Mouse (Mus musculus) midbrain, postnatal 0 days (tissue): ENCODE results near the gene Lef1. TPM values are rescaled to one million over a fixed set of nuclear protein-coding genes. Genes with fewer than 3 reads are reported as not detected.
A peak's percentile ranks its signal among the peaks of the same experiment; 100 is the strongest.

Source experiments
- ATAC-seq: fragments of 200-750 bp; cut with Nextera tagmentation; 2 replicates; pipeline ENCODE4 v1.8.0; 2017; ENCODE audit warnings: moderate number of reproducible peaks, mild to moderate bottlenecking, moderate TSS enrichment, moderate library complexity; ENCODE audit not compliant: low FRiP score
- DNase-seq: peaks from one replicate; pipeline ENCODE4 v3.0.0-alpha.2; 2015; ENCODE audit warnings: low spot score
- H3K27ac ChIP-seq: fragments of 300-500 bp; sonication (generic); 2 replicates; pipeline ENCODE4 v1.5.1; 2014; ENCODE audit warnings: low read depth, mild to moderate bottlenecking, low read length, mixed read lengths
- H3K27me3 ChIP-seq: fragments of 300-500 bp; sonication (generic); 2 replicates; pipeline ENCODE4 v1.6.1; 2014; ENCODE audit warnings: low read length, control low read depth, mixed read lengths; ENCODE audit not compliant: insufficient read depth
- H3K36me3 ChIP-seq: fragments of 300-500 bp; sonication (generic); 2 replicates; pipeline ENCODE4 v1.6.1; 2014; ENCODE audit warnings: low read length, control low read depth, mixed read lengths; ENCODE audit not compliant: insufficient read depth
- H3K4me1 ChIP-seq: fragments of 300-500 bp; sonication (generic); 2 replicates; pipeline ENCODE4 v1.6.1; 2014; ENCODE audit warnings: mild to moderate bottlenecking, control low read depth, antibody characterized with exemption, low read length, mixed read lengths; ENCODE audit not compliant: insufficient read depth
- H3K4me2 ChIP-seq: fragments of 300-500 bp; sonication (generic); 2 replicates; pipeline ENCODE4 v1.6.1; 2014; ENCODE audit warnings: low read depth, mild to moderate bottlenecking, low read length, mixed read lengths; ENCODE audit not compliant: poor library complexity, severe bottlenecking
- H3K4me3 ChIP-seq: fragments of 300-500 bp; sonication (generic); 2 replicates; pipeline ENCODE4 v1.5.1; 2014; ENCODE audit warnings: low read depth, mild to moderate bottlenecking, low read length, moderate library complexity
- H3K9ac ChIP-seq: fragments of 300-500 bp; sonication (generic); replicated peaks from 2 replicates; pipeline ENCODE4 v1.6.1; 2014; ENCODE audit warnings: mild to moderate bottlenecking, low read length, moderate library complexity, mixed read lengths; ENCODE audit not compliant: poor library complexity, severe bottlenecking
- H3K9me3 ChIP-seq: fragments of 300-500 bp; sonication (generic); 2 replicates; pipeline ENCODE4 v1.6.1; 2016; ENCODE audit warnings: low read length, control low read depth
- CTCF ChIP-seq: IDR thresholded peaks from 2 replicates; pipeline ENCODE4 v1.5.1; 2016; ENCODE audit warnings: antibody characterized with exemption, mild to moderate bottlenecking
- WGBS: fragments of 180-500 bp; shearing (Covaris S2); extraction: QIAGEN DNeasy Blood & Tissue Kit; methylation state at CpG from one replicate; pipeline ENCODE4 v1.1.7; 2014; 5-methylcytosine and 5-hydroxymethylcytosine counted together
- polyA plus RNA-seq: library from polyadenylated mRNA; unstranded; fragments of >200 nt; fragmentation: Nextera tagmentation; extraction: Ambion mirVana; gene quantifications from 2 replicates; pipeline ENCODE4 v1.2.1, GENCODE M21; 2015
- total RNA-seq: library from RNA; depleted of rRNA; stranded (reverse); fragments of >200 nt; gene quantifications from 2 replicates; pipeline ENCODE4 v1.2.3, GENCODE M21; 2014

Gene Lef1
- total and polyA plus RNA-seq, 2 experiments from 2014 or later: 42.0 to 50.4 TPM

DNA sequence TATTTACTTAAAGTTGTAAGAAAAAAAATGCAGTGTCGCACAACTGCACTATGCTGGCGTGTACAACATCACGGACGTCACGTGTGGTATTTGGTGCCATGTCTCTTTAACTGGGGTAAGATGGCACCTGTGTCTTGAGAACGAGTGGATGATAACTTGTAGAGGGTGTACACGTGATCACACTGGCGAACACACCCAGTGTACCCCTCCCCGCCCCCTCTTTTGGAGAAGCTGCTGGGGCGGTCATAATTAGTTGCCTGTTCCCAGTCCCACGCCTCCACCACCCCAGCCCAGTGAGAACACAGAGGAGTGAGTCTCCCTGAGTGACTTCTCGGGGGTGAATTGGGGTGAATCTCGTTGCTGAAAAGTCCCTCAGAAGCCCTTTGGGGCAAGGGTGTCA is 5.8 kb downstream of the Lef1 start:
- Histone ChIP-seq H3K9ac (no peak overlapping the region), H3K9me3 (no peaks in the 10 kb centered on the region), H3K4me1 (no peaks in the 10 kb centered on the region), H3K27ac (no peak overlapping the region), H3K27me3 (no peaks in the 10 kb centered on the region), H3K4me3 (peak overlapping the region; percentile 11), H3K36me3 (no peaks in the 10 kb centered on the region), H3K4me2 (peak overlapping the region; percentile 80)
- WGBS: 82% methylated on average over 13 of the region's 13 CpGs
- ATAC-seq (0 out of 2 replicates have a peak, but pooled peaks have one; percentile 14), DNase-seq (no peak)
- TF ChIP-seq CTCF: no peak

DNA sequence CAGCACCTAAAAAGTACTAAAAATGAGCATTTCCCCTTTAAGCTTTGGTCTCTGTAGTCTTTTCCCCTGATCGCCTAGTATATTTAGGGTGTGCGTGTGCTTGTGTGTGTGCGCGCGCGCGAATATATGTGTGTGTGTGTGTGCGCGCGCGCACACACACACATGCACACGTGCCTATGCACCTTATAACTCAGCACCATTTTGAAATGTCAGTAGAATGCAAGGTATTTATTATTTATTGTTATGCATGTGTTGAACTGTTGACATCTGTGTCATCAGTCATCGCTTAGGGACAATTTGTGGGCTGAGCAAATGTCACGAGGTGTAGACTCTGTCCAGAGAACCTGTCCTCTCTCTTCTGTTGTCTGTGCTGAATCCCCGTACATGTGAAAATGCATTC is 7.1 kb downstream of the Lef1 start:
- ATAC-seq (no peak), DNase-seq (no peak)
- peak overlapping the region; percentile 80 for H3K4me2 ChIP-seq
- no peaks in the 10 kb centered on the region for H3K4me1 ChIP-seq
- no peak for TF ChIP-seq CTCF
- no peaks in the 10 kb centered on the region for H3K9me3 ChIP-seq
- peak overlapping the region; percentile 11 for H3K4me3 ChIP-seq
- H3K9ac ChIP-seq: no peak overlapping the region
- 81% methylated on average over 15 of the region's 15 CpGs for WGBS
- no peaks in the 10 kb centered on the region for H3K36me3 ChIP-seq
- no peaks in the 10 kb centered on the region for H3K27me3 ChIP-seq
- no peak overlapping the region for H3K27ac ChIP-seq

DNA sequence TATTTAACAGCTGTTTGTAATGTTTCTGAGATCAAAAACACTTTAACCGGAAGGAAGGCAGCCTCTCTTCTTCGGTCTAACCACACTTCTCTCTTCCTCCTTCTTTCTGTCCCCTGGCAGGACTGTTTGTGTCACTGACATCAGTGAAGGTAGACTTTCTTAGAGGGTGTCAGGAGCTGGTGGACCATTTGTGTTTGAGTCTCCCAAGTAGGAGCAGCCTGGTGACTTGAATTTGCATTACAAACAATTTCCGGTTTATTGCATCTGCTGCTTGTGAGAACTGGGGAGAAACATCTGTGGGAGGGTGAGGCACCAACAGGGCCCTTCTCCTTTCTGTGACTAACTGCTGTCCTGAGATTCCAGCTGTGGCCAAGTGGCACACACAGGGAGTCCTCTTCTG is 7.6 kb downstream of the Lef1 start:
- Histone ChIP-seq H3K4me1 (no peaks in the 10 kb centered on the region), H3K4me2 (peak overlapping the region; percentile 80), H3K9ac (no peak overlapping the region), H3K27me3 (no peaks in the 10 kb centered on the region), H3K36me3 (no peaks in the 10 kb centered on the region), H3K4me3 (no peak overlapping the region), H3K27ac (no peak overlapping the region), H3K9me3 (no peaks in the 10 kb centered on the region)
- WGBS: 51% methylated on average over 3 of the region's 3 CpGs
- DNase-seq: no peak
- ATAC-seq: no peak
- no peak for TF ChIP-seq CTCF

DNA sequence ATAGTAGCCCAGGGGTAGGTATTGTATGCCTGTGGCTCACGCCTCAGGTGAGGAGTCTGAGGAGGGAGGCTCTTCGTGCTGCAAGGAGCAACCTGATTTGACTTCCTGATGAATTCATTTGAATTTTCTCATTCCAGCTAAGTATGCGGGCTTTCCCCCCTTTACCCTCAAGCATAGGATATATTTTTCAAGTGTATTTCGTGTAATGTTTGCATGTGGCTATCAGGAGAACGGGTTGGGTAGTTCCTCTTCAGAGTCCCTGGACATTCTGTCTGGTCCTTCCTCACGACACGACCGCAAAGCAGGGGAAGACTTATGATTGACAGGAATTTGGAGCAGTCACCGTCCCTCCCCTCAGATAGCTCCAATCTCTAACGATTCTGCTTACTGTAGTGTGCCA is 9.2 kb downstream of the Lef1 start:
- Histone ChIP-seq H3K4me1 (no peaks in the 10 kb centered on the region), H3K9me3 (no peaks in the 10 kb centered on the region), H3K9ac (no peak overlapping the region), H3K27me3 (no peaks in the 10 kb centered on the region), H3K36me3 (no peaks in the 10 kb centered on the region), H3K27ac (no peak overlapping the region), H3K4me3 (peak overlapping the region; percentile 4; the same call in 1 of the 2 replicates), H3K4me2 (no peak overlapping the region; the same call in 1 of the 2 replicates)
- no peak for TF ChIP-seq CTCF
- WGBS: 70% methylated on average over 10 of the region's 10 CpGs
- DNase-seq (no peak), ATAC-seq (no peak)

DNA sequence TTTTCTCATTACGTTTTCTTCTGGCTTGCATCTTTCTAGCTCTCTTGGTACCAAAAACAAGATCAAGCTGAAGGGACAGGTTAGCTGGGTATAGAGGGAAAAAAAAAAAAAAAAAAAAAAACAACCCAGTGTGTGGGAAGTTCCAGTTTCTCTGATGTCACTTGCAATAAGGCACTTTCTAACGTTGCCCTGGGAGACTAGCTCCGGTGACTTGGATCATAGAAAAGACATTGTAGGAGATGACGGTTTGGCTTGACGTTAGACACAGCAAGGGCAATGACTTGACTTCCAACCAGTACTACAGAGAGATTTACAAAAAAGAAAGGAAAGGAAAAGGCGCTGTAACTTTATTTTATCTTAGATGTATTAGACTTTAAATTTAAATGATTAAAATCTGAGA is 13.2 kb downstream of the Lef1 start:
- DNase-seq (no peak), ATAC-seq (no peak)
- H3K4me2 ChIP-seq: no peak overlapping the region
- no peaks in the 10 kb centered on the region for H3K36me3 ChIP-seq
- no peak overlapping the region for H3K4me3 ChIP-seq
- no peak for TF ChIP-seq CTCF
- no peak overlapping the region for H3K9ac ChIP-seq
- H3K4me1 ChIP-seq: no peaks in the 10 kb centered on the region
- H3K9me3 ChIP-seq: no peaks in the 10 kb centered on the region
- no peaks in the 10 kb centered on the region for H3K27me3 ChIP-seq
- no peak overlapping the region for H3K27ac ChIP-seq
- WGBS: 88% methylated on average over 6 of the region's 6 CpGs

DNA sequence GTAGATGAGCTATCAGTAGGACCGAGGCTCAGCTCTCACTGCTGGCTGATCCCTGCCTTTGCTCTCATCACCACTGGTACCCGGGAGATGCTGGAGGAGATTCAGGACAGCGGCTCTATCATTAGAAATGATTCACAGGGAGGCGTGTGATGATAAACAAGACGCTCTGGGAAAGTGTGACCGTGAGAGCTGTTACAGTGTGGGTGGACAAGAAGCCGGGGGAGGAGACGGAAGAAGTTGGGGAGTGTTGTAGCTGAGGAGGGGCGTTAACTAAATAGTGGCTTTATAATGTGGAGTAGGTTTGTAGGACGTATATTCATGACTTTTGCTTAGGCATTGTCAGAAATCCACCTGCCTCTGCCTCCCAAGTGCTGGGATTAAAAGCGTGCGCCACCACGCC is 15.6 kb downstream of the Lef1 start:
- no peak overlapping the region for H3K27ac ChIP-seq
- no peak overlapping the region for H3K9ac ChIP-seq
- ATAC-seq (no peak), DNase-seq (no peak)
- H3K4me1 ChIP-seq: no peaks in the 10 kb centered on the region
- no peak for TF ChIP-seq CTCF
- no peaks in the 10 kb centered on the region for H3K36me3 ChIP-seq
- H3K4me2 ChIP-seq: no peak overlapping the region
- no peaks in the 10 kb centered on the region for H3K27me3 ChIP-seq
- no peaks in the 10 kb centered on the region for H3K9me3 ChIP-seq
- H3K4me3 ChIP-seq: no peak overlapping the region
- WGBS: 93% methylated on average over 13 of the region's 13 CpGs
